ENCODE assay signal across 7 mouse cellular contexts in the genomic region with DNA sequence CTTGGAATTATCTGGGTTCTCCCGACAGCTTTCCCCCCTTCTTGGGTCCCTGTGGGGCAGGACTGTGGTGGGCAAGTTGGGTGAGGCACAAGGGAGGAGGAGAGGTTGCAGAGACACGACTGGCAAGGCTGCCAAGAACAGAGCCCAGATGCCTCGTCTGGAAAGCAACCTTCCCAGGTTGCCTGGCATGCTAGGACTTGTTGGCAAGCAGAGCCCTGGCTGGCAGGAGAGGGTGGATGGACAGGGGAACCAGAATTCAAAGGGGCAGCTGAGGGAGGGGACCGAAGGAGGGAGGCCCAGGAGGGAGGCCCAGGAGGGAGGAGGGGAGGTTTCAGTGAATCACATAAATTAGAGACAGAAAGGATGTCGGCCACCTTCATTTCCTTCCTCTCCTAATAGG.
A peak's percentile ranks its signal among the peaks of the same experiment; 100 is the strongest.
DNase-seq lines count a peak whose midpoint lies in the region; ATAC-seq lines count a peak whose summit lies in the region.

No protein-coding gene starts in this region.

- H3K4me1 ChIP-seq in lung, embryonic 15.5 days: peaks cover 38% of the 10 kb centered on the region
- peaks cover 25% of the 10 kb centered on the region for H3K4me1 ChIP-seq in limb, embryonic 15.5 days

- H3K9ac ChIP-seq in lung, embryonic 15.5 days: no peak overlapping the region
- H3K9ac ChIP-seq in limb, embryonic 15.5 days: no peak overlapping the region

- peak overlapping the region; percentile 29; the same call in 1 of the 2 replicates for H3K27ac ChIP-seq in lung, embryonic 15.5 days
- H3K27ac ChIP-seq in limb, embryonic 15.5 days: peak overlapping the region; percentile 59; the same call in 1 of the 2 replicates

- no peak for DNase-seq in lung, postnatal 36 days
- peak; percentile 44 to 78 for DNase-seq in cerebellum, postnatal 4 days (ENCODE audit: low spot score in 2 of 2)
- peak; percentile 45 to 48 for DNase-seq in heart, postnatal 10 days
- DNase-seq in lung, postnatal 25 days (ENCODE audit: low spot score): no peak

- ATAC-seq in lung, embryonic 15.5 days (ENCODE audit: borderline replicate concordance, extremely low read depth, low FRiP score, low TSS enrichment): 0 out of 2 replicates have a peak, but pooled peaks have one; percentile 32
- no peak for ATAC-seq in limb, embryonic 15.5 days (ENCODE audit: insufficient number of reproducible peaks, low FRiP score, low TSS enrichment, low read depth)
- ATAC-seq in granulocyte monocyte progenitor cell, adult 5-6 weeks (replicated peaks; ENCODE audit: poor library complexity, severe bottlenecking): no peak

- 12% methylated on average over 5 of the region's 5 CpGs for WGBS in lung, embryonic 15.5 days
- 5% methylated on average over 5 of the region's 5 CpGs for WGBS in limb, embryonic 15.5 days

- H3K36me3 ChIP-seq in lung, embryonic 15.5 days: no peaks in the 10 kb centered on the region
- no peaks in the 10 kb centered on the region for H3K36me3 ChIP-seq in limb, embryonic 15.5 days

- intact Hi-C loops in heart, postnatal 10 days (cut with DNase I): no loop called here

- no peak overlapping the region for H3K4me2 ChIP-seq in lung, embryonic 15.5 days
- 0 out of 2 replicates have a peak overlapping the region, but pooled peaks have one; percentile 12 for H3K4me2 ChIP-seq in limb, embryonic 15.5 days

- no peaks in the 10 kb centered on the region for H3K9me3 ChIP-seq in lung, embryonic 15.5 days
- H3K9me3 ChIP-seq in limb, embryonic 15.5 days: no peaks in the 10 kb centered on the region

- H3K4me3 ChIP-seq in lung, embryonic 15.5 days: no peak overlapping the region
- H3K4me3 ChIP-seq in limb, embryonic 15.5 days: no peak overlapping the region

- no peaks in the 10 kb centered on the region for H3K27me3 ChIP-seq in lung, embryonic 15.5 days
- no peaks in the 10 kb centered on the region for H3K27me3 ChIP-seq in limb, embryonic 15.5 days

Comparison
In these comparisons a context has a peak if more than half of its experiments do, and no peak if none do; other contexts are left out.
1. DNase-seq: peak in cerebellum, postnatal 4 days (2 of 2) and heart, postnatal 10 days (2 of 2); none in lung, postnatal 36 days (single experiment) and lung, postnatal 25 days (single experiment).